Mouse (Mus musculus): ENCODE data around the gene Acot11. TPM values are rescaled to one million over a fixed set of nuclear protein-coding genes. Genes with fewer than 3 reads are reported as not detected.

The Acot11 gene
- polyA plus RNA-seq, 1 experiment from 2014 or later, result 2.8 TPM

GRCm38 (mm10) chr4:106789705-106790104, 15.1 kb downstream of the Acot11 start:
- no peak for TF ChIP-seq CTCF (IDR thresholded peaks at IDR 0.05; ENCODE audit: low read depth)
- TF ChIP-seq EP300 (optimal IDR thresholded peaks at IDR 0.05), result no peak
- no peak overlapping the region for H3K9ac ChIP-seq (ENCODE audit: low read length)
- no peaks in the 10 kb centered on the region for H3K9me3 ChIP-seq (ENCODE audit: control insufficient read depth, low read length)
- DNase-seq (ENCODE audit: low spot score) (no peak), ATAC-seq (ENCODE audit: low FRiP score, low TSS enrichment) (no peak)
- no peak overlapping the region for H3K4me2 ChIP-seq (replicated peaks; ENCODE audit: low read depth)
- 0 out of 2 replicates have a peak, but pooled peaks cover 2% of the 10 kb centered on the region for H3K4me1 ChIP-seq (replicated peaks; ENCODE audit: control insufficient read depth, insufficient read depth)
- no peak overlapping the region for H3K4me3 ChIP-seq (ENCODE audit: low read depth, low read length)
- no peak overlapping the region for H3K27ac ChIP-seq (replicated peaks)
- 46% methylated on average over 9 of the region's 9 CpGs for WGBS
- H3K27me3 ChIP-seq (ENCODE audit: control insufficient read depth, insufficient read depth, low read length), result no peaks in the 10 kb centered on the region
- no peaks in the 10 kb centered on the region for H3K36me3 ChIP-seq (ENCODE audit: control insufficient read depth, insufficient read depth, low read length)

GRCm38 (mm10) chr4:106788627-106789026, 16.2 kb downstream of the Acot11 start:
- H3K4me3 ChIP-seq (ENCODE audit: low read depth, low read length), result no peak overlapping the region
- H3K9ac ChIP-seq (ENCODE audit: low read length), result no peak overlapping the region
- DNase-seq (ENCODE audit: low spot score), result no peak
- TF ChIP-seq EP300 (optimal IDR thresholded peaks at IDR 0.05), result no peak
- no peak for TF ChIP-seq CTCF (IDR thresholded peaks at IDR 0.05; ENCODE audit: low read depth)
- no peak for ATAC-seq (ENCODE audit: low FRiP score, low TSS enrichment)
- WGBS, result 79% methylated on average over 11 of the region's 11 CpGs
- H3K36me3 ChIP-seq (ENCODE audit: control insufficient read depth, insufficient read depth, low read length), result no peaks in the 10 kb centered on the region
- H3K27me3 ChIP-seq (ENCODE audit: control insufficient read depth, insufficient read depth, low read length), result no peaks in the 10 kb centered on the region
- no peaks in the 10 kb centered on the region for H3K9me3 ChIP-seq (ENCODE audit: control insufficient read depth, low read length)
- no peak overlapping the region for H3K4me2 ChIP-seq (replicated peaks; ENCODE audit: low read depth)
- no peak overlapping the region for H3K27ac ChIP-seq (replicated peaks)
- H3K4me1 ChIP-seq (replicated peaks; ENCODE audit: control insufficient read depth, insufficient read depth), result 0 out of 2 replicates have a peak, but pooled peaks cover 2% of the 10 kb centered on the region

- Histone ChIP-seq H3K4me3 (ENCODE audit: low read depth, low read length) (no peak overlapping the region), H3K9me3 (ENCODE audit: control insufficient read depth, low read length) (no peaks in the 10 kb centered on the region), H3K27ac (replicated peaks) (no peak overlapping the region), H3K27me3 (ENCODE audit: control insufficient read depth, insufficient read depth, low read length) (no peaks in the 10 kb centered on the region), H3K4me1 (replicated peaks; ENCODE audit: control insufficient read depth, insufficient read depth) (0 out of 2 replicates have a peak, but pooled peaks cover 2% of the 10 kb centered on the region), H3K4me2 (replicated peaks; ENCODE audit: low read depth) (no peak overlapping the region), H3K36me3 (ENCODE audit: control insufficient read depth, insufficient read depth, low read length) (no peaks in the 10 kb centered on the region), H3K9ac (ENCODE audit: low read length) (no peak overlapping the region)
- peak; percentile 55; the same call in 1 of the 2 replicates for ATAC-seq (ENCODE audit: low FRiP score, low TSS enrichment)
- peak; percentile 51 for DNase-seq (ENCODE audit: low spot score)
- WGBS, result 58% methylated on average over 7 of the region's 7 CpGs
- TF ChIP-seq EP300 (optimal IDR thresholded peaks at IDR 0.05) (no peak), CTCF (IDR thresholded peaks at IDR 0.05; ENCODE audit: low read depth) (no peak)
These were observed 17.0 kb downstream of the Acot11 start for GRCm38 (mm10) chr4:106787830-106788229.

- H3K4me1 ChIP-seq (replicated peaks; ENCODE audit: control insufficient read depth, insufficient read depth), result 0 out of 2 replicates have a peak, but pooled peaks cover 2% of the 10 kb centered on the region
- 15% methylated on average over 3 of the region's 5 CpGs for WGBS
- no peak for TF ChIP-seq EP300 (optimal IDR thresholded peaks at IDR 0.05)
- TF ChIP-seq CTCF (IDR thresholded peaks at IDR 0.05; ENCODE audit: low read depth), result no peak
- peak; percentile 38; the same call in 1 of the 2 replicates for ATAC-seq (ENCODE audit: low FRiP score, low TSS enrichment)
- peak overlapping the region; percentile 23; the same call in 1 of the 2 replicates for H3K9ac ChIP-seq (ENCODE audit: low read length)
- DNase-seq (ENCODE audit: low spot score), result no peak
- H3K27ac ChIP-seq (replicated peaks), result peak overlapping the region; percentile 84
- no peak overlapping the region for H3K4me2 ChIP-seq (replicated peaks; ENCODE audit: low read depth)
- no peaks in the 10 kb centered on the region for H3K27me3 ChIP-seq (ENCODE audit: control insufficient read depth, insufficient read depth, low read length)
- no peak overlapping the region for H3K4me3 ChIP-seq (ENCODE audit: low read depth, low read length)
- H3K9me3 ChIP-seq (ENCODE audit: control insufficient read depth, low read length), result no peaks in the 10 kb centered on the region
- H3K36me3 ChIP-seq (ENCODE audit: control insufficient read depth, insufficient read depth, low read length), result no peaks in the 10 kb centered on the region
These were observed 18.9 kb downstream of the Acot11 start for GRCm38 (mm10) chr4:106785753-106786540.

GRCm38 (mm10) chr4:106785345-106785744, 19.5 kb downstream of the Acot11 start:
- 67% methylated on average over 7 of the region's 7 CpGs for WGBS
- Histone ChIP-seq H3K4me2 (replicated peaks; ENCODE audit: low read depth) (no peak overlapping the region), H3K27ac (replicated peaks) (peak overlapping the region; percentile 70), H3K4me1 (replicated peaks; ENCODE audit: control insufficient read depth, insufficient read depth) (0 out of 2 replicates have a peak, but pooled peaks cover 2% of the 10 kb centered on the region), H3K9ac (ENCODE audit: low read length) (no peak overlapping the region), H3K4me3 (ENCODE audit: low read depth, low read length) (no peak overlapping the region), H3K27me3 (ENCODE audit: control insufficient read depth, insufficient read depth, low read length) (no peaks in the 10 kb centered on the region), H3K9me3 (ENCODE audit: control insufficient read depth, low read length) (no peaks in the 10 kb centered on the region), H3K36me3 (ENCODE audit: control insufficient read depth, insufficient read depth, low read length) (no peaks in the 10 kb centered on the region)
- ATAC-seq (ENCODE audit: low FRiP score, low TSS enrichment), result no peak
- TF ChIP-seq EP300 (optimal IDR thresholded peaks at IDR 0.05), result no peak
- no peak for TF ChIP-seq CTCF (IDR thresholded peaks at IDR 0.05; ENCODE audit: low read depth)
- no peak for DNase-seq (ENCODE audit: low spot score)

- H3K36me3 ChIP-seq (ENCODE audit: control insufficient read depth, insufficient read depth, low read length), result no peaks in the 10 kb centered on the region
- ATAC-seq (ENCODE audit: low FRiP score, low TSS enrichment), result no peak
- no peak overlapping the region for H3K4me2 ChIP-seq (replicated peaks; ENCODE audit: low read depth)
- H3K27ac ChIP-seq (replicated peaks), result no peak overlapping the region
- no peak overlapping the region for H3K4me3 ChIP-seq (ENCODE audit: low read depth, low read length)
- no peak for DNase-seq (ENCODE audit: low spot score)
- no peaks in the 10 kb centered on the region for H3K27me3 ChIP-seq (ENCODE audit: control insufficient read depth, insufficient read depth, low read length)
- TF ChIP-seq CTCF (IDR thresholded peaks at IDR 0.05; ENCODE audit: low read depth), result no peak
- TF ChIP-seq EP300 (optimal IDR thresholded peaks at IDR 0.05), result no peak
- H3K4me1 ChIP-seq (replicated peaks; ENCODE audit: control insufficient read depth, insufficient read depth), result 0 out of 2 replicates have a peak, but pooled peaks cover 2% of the 10 kb centered on the region
- WGBS, result 84% methylated on average over 7 of the region's 7 CpGs
- no peaks in the 10 kb centered on the region for H3K9me3 ChIP-seq (ENCODE audit: control insufficient read depth, low read length)
- H3K9ac ChIP-seq (ENCODE audit: low read length), result no peak overlapping the region
These were observed 20.0 kb downstream of the Acot11 start for GRCm38 (mm10) chr4:106784806-106785205.
